Mouse (Mus musculus): ENCODE measurements around the gene Rab37. TPM values are rescaled to one million over a fixed set of nuclear protein-coding genes. Genes with fewer than 3 reads are reported as not detected.

Gene Rab37
- polyA plus RNA-seq, 1 experiment from 2014 or later: 1.7 TPM

GRCm38 (mm10) chr11:115081373-115081772 lies 9.9 kb upstream of the Rab37 start:
- Histone ChIP-seq H3K4me3 (ENCODE audit: low read depth, low read length) (no peak overlapping the region), H3K4me2 (replicated peaks; ENCODE audit: low read depth) (no peak overlapping the region), H3K27me3 (ENCODE audit: control insufficient read depth, insufficient read depth, low read length) (peaks cover 2% of the 10 kb centered on the region; the same call in 1 of the 2 replicates), H3K36me3 (ENCODE audit: control insufficient read depth, insufficient read depth, low read length) (no peaks in the 10 kb centered on the region), H3K9ac (ENCODE audit: low read length) (no peak overlapping the region), H3K27ac (replicated peaks) (no peak overlapping the region), H3K4me1 (replicated peaks; ENCODE audit: control insufficient read depth, insufficient read depth) (no peaks in the 10 kb centered on the region), H3K9me3 (ENCODE audit: control insufficient read depth, low read length) (no peaks in the 10 kb centered on the region)
- 64% methylated on average over 3 of the region's 3 CpGs for WGBS
- DNase-seq (ENCODE audit: low spot score) (no peak), ATAC-seq (ENCODE audit: low FRiP score, low TSS enrichment) (no peak)
- TF ChIP-seq CTCF (IDR thresholded peaks at IDR 0.05; ENCODE audit: low read depth) (no peak), EP300 (optimal IDR thresholded peaks at IDR 0.05) (no peak)

- TF ChIP-seq CTCF (IDR thresholded peaks at IDR 0.05; ENCODE audit: low read depth): no peak
- TF ChIP-seq EP300 (optimal IDR thresholded peaks at IDR 0.05): no peak
- H3K9ac ChIP-seq (ENCODE audit: low read length): no peak overlapping the region
- peaks cover 2% of the 10 kb centered on the region; the same call in 1 of the 2 replicates for H3K27me3 ChIP-seq (ENCODE audit: control insufficient read depth, insufficient read depth, low read length)
- H3K4me3 ChIP-seq (ENCODE audit: low read depth, low read length): no peak overlapping the region
- no peak for DNase-seq (ENCODE audit: low spot score)
- H3K27ac ChIP-seq (replicated peaks): no peak overlapping the region
- H3K9me3 ChIP-seq (ENCODE audit: control insufficient read depth, low read length): no peaks in the 10 kb centered on the region
- no peaks in the 10 kb centered on the region for H3K4me1 ChIP-seq (replicated peaks; ENCODE audit: control insufficient read depth, insufficient read depth)
- ATAC-seq (ENCODE audit: low FRiP score, low TSS enrichment): no peak
- WGBS: 70% methylated on average over 6 of the region's 6 CpGs
- no peak overlapping the region for H3K4me2 ChIP-seq (replicated peaks; ENCODE audit: low read depth)
- H3K36me3 ChIP-seq (ENCODE audit: control insufficient read depth, insufficient read depth, low read length): no peaks in the 10 kb centered on the region
Observed at GRCm38 (mm10) chr11:115082196-115082595, 9.0 kb upstream of the Rab37 start.

- ATAC-seq (ENCODE audit: low FRiP score, low TSS enrichment): peak; percentile 32; the same call in 1 of the 2 replicates
Observed at GRCm38 (mm10) chr11:115083376-115084139, 7.7 kb upstream of the Rab37 start.

GRCm38 (mm10) chr11:115084595-115084994 lies 6.6 kb upstream of the Rab37 start:
- ATAC-seq (ENCODE audit: low FRiP score, low TSS enrichment) (no peak), DNase-seq (ENCODE audit: low spot score) (no peak)
- Histone ChIP-seq H3K4me2 (replicated peaks; ENCODE audit: low read depth) (no peak overlapping the region), H3K36me3 (ENCODE audit: control insufficient read depth, insufficient read depth, low read length) (no peaks in the 10 kb centered on the region), H3K27ac (replicated peaks) (no peak overlapping the region), H3K4me3 (ENCODE audit: low read depth, low read length) (no peak overlapping the region), H3K9ac (ENCODE audit: low read length) (no peak overlapping the region), H3K4me1 (replicated peaks; ENCODE audit: control insufficient read depth, insufficient read depth) (no peaks in the 10 kb centered on the region), H3K27me3 (ENCODE audit: control insufficient read depth, insufficient read depth, low read length) (no peaks in the 10 kb centered on the region), H3K9me3 (ENCODE audit: control insufficient read depth, low read length) (no peaks in the 10 kb centered on the region)
- 43% methylated on average over 12 of the region's 12 CpGs for WGBS
- TF ChIP-seq EP300 (optimal IDR thresholded peaks at IDR 0.05) (no peak), CTCF (IDR thresholded peaks at IDR 0.05; ENCODE audit: low read depth) (no peak)

More at GRCm38 (mm10) chr11:115083376-115084139, 7.7 kb upstream of the Rab37 start:
- Histone ChIP-seq H3K4me3 (ENCODE audit: low read depth, low read length) (no peak overlapping the region), H3K36me3 (ENCODE audit: control insufficient read depth, insufficient read depth, low read length) (no peaks in the 10 kb centered on the region), H3K27ac (replicated peaks) (no peak overlapping the region), H3K27me3 (ENCODE audit: control insufficient read depth, insufficient read depth, low read length) (no peaks in the 10 kb centered on the region), H3K4me2 (replicated peaks; ENCODE audit: low read depth) (no peak overlapping the region), H3K9me3 (ENCODE audit: control insufficient read depth, low read length) (no peaks in the 10 kb centered on the region), H3K4me1 (replicated peaks; ENCODE audit: control insufficient read depth, insufficient read depth) (no peaks in the 10 kb centered on the region), H3K9ac (ENCODE audit: low read length) (no peak overlapping the region)
- peak; percentile 98 for TF ChIP-seq CTCF (IDR thresholded peaks at IDR 0.05; ENCODE audit: low read depth)
- TF ChIP-seq EP300 (optimal IDR thresholded peaks at IDR 0.05): no peak
- peak; percentile 72 for DNase-seq (ENCODE audit: low spot score)
- 32% methylated on average over 18 of the region's 18 CpGs for WGBS

GRCm38 (mm10) chr11:115085064-115085463 lies 6.2 kb upstream of the Rab37 start:
- Histone ChIP-seq H3K4me3 (ENCODE audit: low read depth, low read length) (no peak overlapping the region), H3K27ac (replicated peaks) (no peak overlapping the region), H3K9me3 (ENCODE audit: control insufficient read depth, low read length) (no peaks in the 10 kb centered on the region), H3K36me3 (ENCODE audit: control insufficient read depth, insufficient read depth, low read length) (no peaks in the 10 kb centered on the region), H3K27me3 (ENCODE audit: control insufficient read depth, insufficient read depth, low read length) (no peaks in the 10 kb centered on the region), H3K9ac (ENCODE audit: low read length) (no peak overlapping the region), H3K4me1 (replicated peaks; ENCODE audit: control insufficient read depth, insufficient read depth) (no peaks in the 10 kb centered on the region), H3K4me2 (replicated peaks; ENCODE audit: low read depth) (no peak overlapping the region)
- DNase-seq (ENCODE audit: low spot score): no peak
- no peak for TF ChIP-seq EP300 (optimal IDR thresholded peaks at IDR 0.05)
- TF ChIP-seq CTCF (IDR thresholded peaks at IDR 0.05; ENCODE audit: low read depth): no peak
- WGBS: 67% methylated on average over 8 of the region's 8 CpGs
- no peak for ATAC-seq (ENCODE audit: low FRiP score, low TSS enrichment)

GRCm38 (mm10) chr11:115086213-115086612 lies 5.0 kb upstream of the Rab37 start:
- TF ChIP-seq CTCF (IDR thresholded peaks at IDR 0.05; ENCODE audit: low read depth) (no peak), EP300 (optimal IDR thresholded peaks at IDR 0.05) (no peak)
- Histone ChIP-seq H3K4me2 (replicated peaks; ENCODE audit: low read depth) (no peak overlapping the region), H3K36me3 (ENCODE audit: control insufficient read depth, insufficient read depth, low read length) (no peaks in the 10 kb centered on the region), H3K27me3 (ENCODE audit: control insufficient read depth, insufficient read depth, low read length) (no peaks in the 10 kb centered on the region), H3K9me3 (ENCODE audit: control insufficient read depth, low read length) (no peaks in the 10 kb centered on the region), H3K27ac (replicated peaks) (no peak overlapping the region), H3K9ac (ENCODE audit: low read length) (no peak overlapping the region), H3K4me1 (replicated peaks; ENCODE audit: control insufficient read depth, insufficient read depth) (no peaks in the 10 kb centered on the region), H3K4me3 (ENCODE audit: low read depth, low read length) (no peak overlapping the region)
- DNase-seq (ENCODE audit: low spot score): no peak
- WGBS: 52% methylated on average over 7 of the region's 7 CpGs
- no peak for ATAC-seq (ENCODE audit: low FRiP score, low TSS enrichment)
